Mouse (Mus musculus): ENCODE data around the gene Tfam. TPM values are rescaled to one million over a fixed set of nuclear protein-coding genes. Genes with fewer than 3 reads are reported as not detected.

The Tfam gene
- polyA plus RNA-seq (2014; fragmentation: Nextera tagmentation; extraction: Ambion mirVana) = 74.2 and 85.2 TPM in 2 replicates

DNA sequence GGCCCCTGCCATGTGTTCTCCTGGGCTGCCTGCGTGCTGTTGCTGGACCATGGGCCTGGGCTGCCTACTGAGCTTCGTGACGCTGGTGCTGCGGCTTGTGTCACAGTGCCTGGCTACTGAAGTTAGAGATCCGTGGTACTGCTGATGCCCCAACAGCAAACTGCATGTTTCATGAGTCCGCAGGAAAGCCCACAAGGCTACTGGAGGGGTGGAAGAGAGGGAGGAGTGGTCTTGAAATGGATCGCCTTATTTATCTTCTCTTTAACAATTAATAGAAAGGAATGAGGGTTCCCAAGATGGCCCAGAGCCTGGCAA is at the start of gene Tfam:
Tfam (minus strand) TSS at position 41 of the 315 bp plus-strand sequence.
- Histone ChIP-seq H3K9me3 (ENCODE audit: control insufficient read depth, low read length) (no peaks in the 10 kb centered on the region), H3K36me3 (ENCODE audit: control insufficient read depth, insufficient read depth, low read length) (peaks cover 24% of the 10 kb centered on the region), H3K4me3 (ENCODE audit: low read depth, low read length) (peak within 1 kb of the TSS; percentile 96), H3K27me3 (replicated peaks; ENCODE audit: control insufficient read depth, insufficient read depth, low read length) (no peaks in the 10 kb centered on the region), H3K27ac (ENCODE audit: low read depth) (peak within 1 kb of the TSS; percentile 71), H3K4me1 (replicated peaks; ENCODE audit: control insufficient read depth, insufficient read depth, low read length) (peaks cover 9% of the 10 kb centered on the region), H3K9ac (ENCODE audit: low read length) (peak within 1 kb of the TSS; percentile 88), H3K4me2 (ENCODE audit: low read length) (peak within 1 kb of the TSS; percentile 81)
- ATAC-seq (replicated peaks; ENCODE audit: low FRiP score, low TSS enrichment, low read depth) (no peak), DNase-seq (ENCODE audit: low spot score) (no peak)
- WGBS = 5% methylated on average over 7 of the region's 7 CpGs

- ATAC-seq (replicated peaks; ENCODE audit: low FRiP score, low TSS enrichment, low read depth) (peak; percentile 94), DNase-seq (ENCODE audit: low spot score) (no peak)
- Histone ChIP-seq H3K27me3 (replicated peaks; ENCODE audit: control insufficient read depth, insufficient read depth, low read length) (no peaks in the 10 kb centered on the region), H3K9me3 (ENCODE audit: control insufficient read depth, low read length) (no peaks in the 10 kb centered on the region), H3K4me1 (replicated peaks; ENCODE audit: control insufficient read depth, insufficient read depth, low read length) (peaks cover 16% of the 10 kb centered on the region), H3K36me3 (ENCODE audit: control insufficient read depth, insufficient read depth, low read length) (peaks cover 5% of the 10 kb centered on the region; the same call in 1 of the 2 replicates), H3K4me3 (ENCODE audit: low read depth, low read length) (peak within 1 kb of the TSS; percentile 94), H3K4me2 (ENCODE audit: low read length) (peak within 1 kb of the TSS; percentile 67), H3K9ac (ENCODE audit: low read length) (peak within 1 kb of the TSS; percentile 91), H3K27ac (ENCODE audit: low read depth) (peak within 1 kb of the TSS; percentile 33; the same call in 1 of the 2 replicates)
- under 1% methylated on average over 50 of the region's 50 CpGs for WGBS
Observed at GRCm38 (mm10) chr10:71285126-71285580, 47.1 kb upstream of the Tfam start, which contains the start of gene Ube2d1. Gene Ube2d1 (minus strand): TSS chr10:71285262.

DNA sequence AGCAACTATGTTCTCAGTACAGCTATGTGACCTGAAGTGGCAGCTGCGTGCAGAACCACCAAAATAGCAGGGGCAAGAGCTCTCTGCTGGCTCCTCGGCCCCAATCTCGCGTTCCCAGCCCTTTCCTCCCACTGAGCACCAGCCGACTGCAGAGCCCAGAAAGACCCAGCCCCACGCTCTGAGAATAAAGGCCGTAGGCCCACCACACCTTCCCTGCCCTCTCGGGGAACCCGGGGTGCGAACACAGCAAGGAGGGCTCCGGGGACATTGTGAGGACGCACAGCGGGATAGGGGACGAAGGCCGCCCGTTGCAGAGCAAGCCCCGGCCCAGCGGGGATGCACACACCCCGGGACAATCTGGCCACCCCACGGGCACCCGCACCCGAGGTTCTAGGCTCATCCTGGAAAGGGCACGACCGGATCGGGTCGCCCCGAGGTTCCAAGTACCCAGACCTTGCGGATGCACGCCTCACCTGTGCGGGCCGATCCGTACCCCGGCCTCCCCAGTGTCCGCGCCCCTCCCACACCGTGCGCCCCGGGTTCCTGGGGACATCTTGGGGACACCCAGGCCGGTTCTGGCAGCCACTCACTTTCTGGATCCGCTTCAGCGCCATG is 46.5 kb upstream of the Tfam start:
- H3K4me3 ChIP-seq (ENCODE audit: low read depth, low read length) = peak overlapping the region; percentile 94
- peak overlapping the region; percentile 67 for H3K4me2 ChIP-seq (ENCODE audit: low read length)
- peak; percentile 87 for ATAC-seq (replicated peaks; ENCODE audit: low FRiP score, low TSS enrichment, low read depth)
- no peaks in the 10 kb centered on the region for H3K9me3 ChIP-seq (ENCODE audit: control insufficient read depth, low read length)
- peak overlapping the region; percentile 91 for H3K9ac ChIP-seq (ENCODE audit: low read length)
- H3K27ac ChIP-seq (ENCODE audit: low read depth) = peak overlapping the region; percentile 33; the same call in 1 of the 2 replicates
- under 1% methylated on average over 41 of the region's 41 CpGs for WGBS
- peaks cover 16% of the 10 kb centered on the region for H3K4me1 ChIP-seq (replicated peaks; ENCODE audit: control insufficient read depth, insufficient read depth, low read length)
- H3K36me3 ChIP-seq (ENCODE audit: control insufficient read depth, insufficient read depth, low read length) = peaks cover 5% of the 10 kb centered on the region; the same call in 1 of the 2 replicates
- H3K27me3 ChIP-seq (replicated peaks; ENCODE audit: control insufficient read depth, insufficient read depth, low read length) = no peaks in the 10 kb centered on the region
- peak; percentile 91 for DNase-seq (ENCODE audit: low spot score)

DNA sequence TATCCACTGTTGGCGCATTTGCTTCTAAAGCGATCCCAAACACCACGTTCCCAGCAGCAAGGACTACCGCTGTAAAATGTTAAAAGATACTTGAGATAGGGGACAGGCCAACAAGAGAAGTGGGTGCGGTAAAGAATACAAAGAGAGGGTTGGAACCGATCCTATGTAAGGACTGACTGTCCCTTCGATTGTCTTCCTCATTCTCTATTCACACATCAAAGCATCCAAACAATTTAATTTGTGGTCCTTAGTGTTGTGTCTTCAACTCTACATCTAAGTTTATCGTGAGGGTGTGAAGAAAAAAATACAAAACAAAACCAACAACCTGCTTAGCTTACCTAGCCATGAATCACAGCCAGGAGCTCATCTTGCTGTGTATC is 46.0 kb upstream of the Tfam start:
- Histone ChIP-seq H3K36me3 (ENCODE audit: control insufficient read depth, insufficient read depth, low read length) (peaks cover 5% of the 10 kb centered on the region; the same call in 1 of the 2 replicates), H3K4me3 (ENCODE audit: low read depth, low read length) (peak overlapping the region; percentile 94), H3K4me2 (ENCODE audit: low read length) (peak overlapping the region; percentile 67), H3K27ac (ENCODE audit: low read depth) (peak overlapping the region; percentile 33; the same call in 1 of the 2 replicates), H3K9me3 (ENCODE audit: control insufficient read depth, low read length) (no peaks in the 10 kb centered on the region), H3K4me1 (replicated peaks; ENCODE audit: control insufficient read depth, insufficient read depth, low read length) (peaks cover 16% of the 10 kb centered on the region), H3K9ac (ENCODE audit: low read length) (peak overlapping the region; percentile 91), H3K27me3 (replicated peaks; ENCODE audit: control insufficient read depth, insufficient read depth, low read length) (no peaks in the 10 kb centered on the region)
- ATAC-seq (replicated peaks; ENCODE audit: low FRiP score, low TSS enrichment, low read depth) (no peak), DNase-seq (ENCODE audit: low spot score) (no peak)
- WGBS = 13% methylated on average over 8 of the region's 8 CpGs

DNA sequence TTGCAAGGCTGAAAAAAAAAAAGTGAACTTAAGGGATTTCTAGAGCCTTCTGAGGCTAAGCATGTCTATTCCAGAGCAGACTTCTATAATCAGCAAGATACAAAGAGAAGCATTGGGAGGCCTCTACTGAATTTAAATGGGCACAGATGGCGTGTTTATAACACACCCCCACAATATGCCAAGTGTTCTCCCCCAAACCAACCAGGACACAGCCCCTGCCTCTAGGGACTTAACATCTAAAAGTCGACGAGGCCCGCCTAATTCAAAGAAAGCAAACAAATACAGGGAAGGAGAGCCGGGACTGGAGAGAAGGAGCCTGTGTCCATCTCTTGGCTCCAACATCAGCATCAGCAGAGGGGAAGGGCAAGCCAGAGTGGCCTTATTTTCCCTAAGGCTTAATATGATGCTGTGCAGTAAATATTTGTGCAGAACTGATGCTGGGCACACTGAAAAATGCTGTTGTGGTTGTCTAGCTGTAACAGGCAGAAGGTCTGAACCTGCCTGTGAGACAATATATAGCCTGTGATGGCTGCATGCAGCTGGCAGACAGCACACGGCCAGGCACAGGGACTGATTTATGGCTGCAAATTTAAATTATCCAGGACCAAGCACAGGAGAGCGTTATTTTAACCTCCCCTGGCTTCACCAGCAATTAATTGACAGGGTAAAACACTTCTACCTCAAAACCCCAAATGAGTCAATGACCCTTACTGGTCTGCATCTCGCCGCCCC is 35.1 kb upstream of the Tfam start:
- no peak overlapping the region for H3K4me2 ChIP-seq (ENCODE audit: low read length)
- no peaks in the 10 kb centered on the region for H3K36me3 ChIP-seq (ENCODE audit: control insufficient read depth, insufficient read depth, low read length)
- H3K4me3 ChIP-seq (ENCODE audit: low read depth, low read length) = no peak overlapping the region
- H3K27me3 ChIP-seq (replicated peaks; ENCODE audit: control insufficient read depth, insufficient read depth, low read length) = no peaks in the 10 kb centered on the region
- H3K27ac ChIP-seq (ENCODE audit: low read depth) = no peak overlapping the region
- ATAC-seq (replicated peaks; ENCODE audit: low FRiP score, low TSS enrichment, low read depth) (no peak), DNase-seq (ENCODE audit: low spot score) (no peak)
- no peak overlapping the region for H3K9ac ChIP-seq (ENCODE audit: low read length)
- 48% methylated on average over 9 of the region's 9 CpGs for WGBS
- 0 out of 2 replicates have a peak, but pooled peaks cover 5% of the 10 kb centered on the region for H3K4me1 ChIP-seq (replicated peaks; ENCODE audit: control insufficient read depth, insufficient read depth, low read length)
- H3K9me3 ChIP-seq (ENCODE audit: control insufficient read depth, low read length) = no peaks in the 10 kb centered on the region

- ATAC-seq (replicated peaks; ENCODE audit: low FRiP score, low TSS enrichment, low read depth) (no peak), DNase-seq (ENCODE audit: low spot score) (no peak)
- Histone ChIP-seq H3K27ac (ENCODE audit: low read depth) (no peak overlapping the region), H3K36me3 (ENCODE audit: control insufficient read depth, insufficient read depth, low read length) (no peaks in the 10 kb centered on the region), H3K4me2 (ENCODE audit: low read length) (no peak overlapping the region), H3K27me3 (replicated peaks; ENCODE audit: control insufficient read depth, insufficient read depth, low read length) (no peaks in the 10 kb centered on the region), H3K4me1 (replicated peaks; ENCODE audit: control insufficient read depth, insufficient read depth, low read length) (peaks cover 3% of the 10 kb centered on the region; the same call in 1 of the 2 replicates), H3K4me3 (ENCODE audit: low read depth, low read length) (no peak overlapping the region), H3K9me3 (ENCODE audit: control insufficient read depth, low read length) (no peaks in the 10 kb centered on the region), H3K9ac (ENCODE audit: low read length) (no peak overlapping the region)
- 89% methylated on average over 2 of the region's 2 CpGs for WGBS
Observed at GRCm38 (mm10) chr10:71267973-71268372, 29.9 kb upstream of the Tfam start.

DNA sequence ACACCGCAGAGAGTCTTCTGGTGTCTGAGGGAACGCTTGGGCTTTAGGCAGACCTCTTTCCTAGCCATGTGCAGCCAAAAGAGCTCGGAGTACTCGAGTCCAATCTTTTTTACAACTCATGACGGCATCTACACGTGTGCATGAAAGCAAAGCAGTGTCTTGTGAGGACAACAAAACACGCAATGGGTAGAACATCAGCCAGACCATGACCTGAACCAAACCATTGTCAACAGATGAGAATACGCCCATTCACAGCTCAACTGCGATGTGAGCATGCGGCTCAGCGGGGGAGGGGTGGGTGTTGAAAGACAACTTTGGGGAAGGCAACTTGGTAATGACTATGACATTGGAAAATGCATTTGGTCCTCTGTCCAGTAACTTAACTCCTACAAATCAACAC is 29.4 kb upstream of the Tfam start:
- no peak overlapping the region for H3K9ac ChIP-seq (ENCODE audit: low read length)
- H3K4me3 ChIP-seq (ENCODE audit: low read depth, low read length) = no peak overlapping the region
- no peak overlapping the region for H3K27ac ChIP-seq (ENCODE audit: low read depth)
- no peaks in the 10 kb centered on the region for H3K36me3 ChIP-seq (ENCODE audit: control insufficient read depth, insufficient read depth, low read length)
- no peak for ATAC-seq (replicated peaks; ENCODE audit: low FRiP score, low TSS enrichment, low read depth)
- H3K4me2 ChIP-seq (ENCODE audit: low read length) = no peak overlapping the region
- no peaks in the 10 kb centered on the region for H3K27me3 ChIP-seq (replicated peaks; ENCODE audit: control insufficient read depth, insufficient read depth, low read length)
- H3K9me3 ChIP-seq (ENCODE audit: control insufficient read depth, low read length) = no peaks in the 10 kb centered on the region
- WGBS = 77% methylated on average over 11 of the region's 11 CpGs
- no peak for DNase-seq (ENCODE audit: low spot score)
- peaks cover 3% of the 10 kb centered on the region; the same call in 1 of the 2 replicates for H3K4me1 ChIP-seq (replicated peaks; ENCODE audit: control insufficient read depth, insufficient read depth, low read length)

DNA sequence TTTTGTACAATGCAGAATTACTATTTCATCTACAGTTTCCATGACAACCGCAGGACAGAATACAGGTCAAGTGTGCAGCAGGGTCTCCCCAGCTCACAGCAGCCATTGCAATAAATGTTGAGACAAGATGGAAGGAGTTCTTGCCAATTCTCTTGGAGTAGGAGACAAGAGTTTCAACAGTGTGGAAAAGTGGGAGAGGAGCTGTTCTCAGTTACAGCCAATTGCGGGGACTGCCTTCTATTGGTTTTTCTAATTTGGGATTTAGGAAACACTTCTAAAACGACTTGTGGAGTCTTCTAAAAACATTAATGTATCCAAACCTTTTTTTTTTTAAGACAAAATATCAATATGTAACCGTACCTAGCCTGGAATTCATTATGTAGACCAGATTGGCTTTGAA is 27.0 kb upstream of the Tfam start:
- no peak overlapping the region for H3K27ac ChIP-seq (ENCODE audit: low read depth)
- H3K4me2 ChIP-seq (ENCODE audit: low read length) = no peak overlapping the region
- H3K4me1 ChIP-seq (replicated peaks; ENCODE audit: control insufficient read depth, insufficient read depth, low read length) = peaks cover 3% of the 10 kb centered on the region; the same call in 1 of the 2 replicates
- no peak overlapping the region for H3K4me3 ChIP-seq (ENCODE audit: low read depth, low read length)
- H3K9ac ChIP-seq (ENCODE audit: low read length) = no peak overlapping the region
- H3K36me3 ChIP-seq (ENCODE audit: control insufficient read depth, insufficient read depth, low read length) = peaks cover 18% of the 10 kb centered on the region
- H3K9me3 ChIP-seq (ENCODE audit: control insufficient read depth, low read length) = no peaks in the 10 kb centered on the region
- WGBS = 83% methylated on average over 4 of the region's 4 CpGs
- H3K27me3 ChIP-seq (replicated peaks; ENCODE audit: control insufficient read depth, insufficient read depth, low read length) = no peaks in the 10 kb centered on the region
- DNase-seq (ENCODE audit: low spot score) (no peak), ATAC-seq (replicated peaks; ENCODE audit: low FRiP score, low TSS enrichment, low read depth) (no peak)
